Mouse (Mus musculus) MEL (cell line): ENCODE measurements around the gene Hook2. TPM values are rescaled to one million over a fixed set of nuclear protein-coding genes. Genes with fewer than 3 reads are reported as not detected.

Experiments used
- DNase-seq: peaks from one replicate; pipeline ENCODE4 v3.0.0; 2011; ENCODE audit warnings: low read depth, low spot score
- H3K27ac ChIP-seq: 2 replicates; pipeline ENCODE4 v1.5.1; 2012; ENCODE audit warnings: low read depth, mild to moderate bottlenecking, control low read depth, low read length, moderate library complexity; ENCODE audit not compliant: control insufficient read depth
- H3K27me3 ChIP-seq, 2 experiments: fragments of 150-350 bp in 1 of 2; sonication (generic) in 1 of 2; 2 replicates each; pipeline ENCODE4 v1.6.1; 2012; ENCODE audit warnings: low read length in 2 of 2, mild to moderate bottlenecking in 2 of 2, improper control_type of control experiment in 1 of 2, moderate library complexity in 1 of 2; ENCODE audit not compliant: insufficient read depth in 2 of 2, control insufficient read depth in 1 of 2
- H3K36me3 ChIP-seq, 2 experiments: 2 replicates each; pipeline ENCODE4 v1.6.1; 2012 to 2014; ENCODE audit warnings: low read length in 2 of 2, improper control_type of control experiment in 1 of 2, inconsistent platforms in 1 of 2, mild to moderate bottlenecking in 1 of 2; ENCODE audit not compliant: insufficient read depth in 2 of 2, control insufficient read depth in 1 of 2
- H3K4me1 ChIP-seq, 2 experiments: fragments of 150-350 bp in 1 of 2; sonication (generic) in 1 of 2; 2 replicates each; pipeline ENCODE4 v1.6.1; 2012; ENCODE audit warnings: low read length in 2 of 2, improper control_type of control experiment in 1 of 2, mild to moderate bottlenecking in 1 of 2; ENCODE audit not compliant: insufficient read depth in 2 of 2, control insufficient read depth in 1 of 2
- H3K4me3 ChIP-seq, 2 experiments: fragments of 150-350 bp in 1 of 2; sonication (generic) in 1 of 2; 2 replicates each; pipeline ENCODE4 v1.5.1; 2012; ENCODE audit warnings: low read depth in 2 of 2, low read length in 2 of 2, mild to moderate bottlenecking in 2 of 2, moderate library complexity in 2 of 2, control low read depth in 1 of 2, improper control_type of control experiment in 1 of 2; ENCODE audit not compliant: control insufficient read depth in 1 of 2, insufficient read depth in 1 of 2
- H3K79me2 ChIP-seq: 2 replicates; pipeline ENCODE4 v1.6.1; 2012; ENCODE audit warnings: mild to moderate bottlenecking, low read length, moderate library complexity; ENCODE audit not compliant: control insufficient read depth, poor library complexity, insufficient read depth
- H3K9ac ChIP-seq: 2 replicates; pipeline ENCODE4 v1.6.1; 2012; ENCODE audit warnings: low read depth, mild to moderate bottlenecking, control low read depth, low read length, moderate library complexity; ENCODE audit not compliant: control insufficient read depth, poor library complexity, severe bottlenecking
- H3K9me3 ChIP-seq: fragments of 150-350 bp; sonication (generic); replicated peaks from 2 replicates; pipeline ENCODE4 v1.6.1; 2012; ENCODE audit warnings: mild to moderate bottlenecking, low read length, improper control_type of control experiment, moderate library complexity; ENCODE audit not compliant: insufficient read depth
- CHD1 ChIP-seq: IDR thresholded peaks from 2 replicates; pipeline ENCODE4 v1.6.1; 2012; ENCODE audit warnings: low read depth, mild to moderate bottlenecking, inconsistent platforms, low read length, improper control_type of control experiment
- CHD2 ChIP-seq: IDR thresholded peaks from 2 replicates; pipeline ENCODE4 v1.6.1; 2011; ENCODE audit warnings: low read length, improper control_type of control experiment
- MAFK ChIP-seq: IDR thresholded peaks from 2 replicates; pipeline ENCODE4 v1.6.1; 2011; ENCODE audit warnings: low read depth, mild to moderate bottlenecking, low read length, improper control_type of control experiment, borderline replicate concordance
- NELFE ChIP-seq: IDR thresholded peaks from 2 replicates; pipeline ENCODE4 v1.6.1; 2011; ENCODE audit warnings: low read depth, low read length, improper control_type of control experiment
- ZNF384 ChIP-seq: IDR thresholded peaks from 2 replicates; pipeline ENCODE4 v1.6.1; 2012; ENCODE audit warnings: low read depth, mild to moderate bottlenecking, inconsistent platforms, low read length, improper control_type of control experiment
- polyA plus RNA-seq, 2 experiments: library from polyadenylated mRNA; stranded (reverse) in 1 of 2; unstranded in 1 of 2; fragments of >175 nt in 1 of 2; fragments of >200 nt in 1 of 2; gene quantifications; 2 replicates each; pipeline versions ENCODE4 v1.2.1 to v1.2.4; 2012; ENCODE audit warnings: low replicate concordance in 2 of 2, low read depth in 1 of 2; ENCODE audit not compliant: insufficient read length in 2 of 2, insufficient read depth in 1 of 2, missing spikeins in 1 of 2
- total RNA-seq: library from RNA; depleted of rRNA; stranded (reverse); fragments of 300-350 nt; gene quantifications from 2 replicates; pipeline ENCODE4 v1.2.3, GENCODE M21; 2012; rRNA removed

The Hook2 gene
- total and polyA plus RNA-seq, 3 experiments: 10.5 to 17.5 TPM; not detected in 1

- peaks cover 38% of the 10 kb centered on the region for H3K79me2 ChIP-seq
- peaks cover 3 to 11% of the 10 kb centered on the region in 2 experiments for H3K4me1 ChIP-seq
- no peaks in the 10 kb centered on the region for H3K27me3 ChIP-seq
- H3K9me3 ChIP-seq: no peaks in the 10 kb centered on the region
- TF ChIP-seq CHD1: no peak
- no peak for TF ChIP-seq CHD2
- TF ChIP-seq MAFK: no peak
- no peak for TF ChIP-seq NELFE
- TF ChIP-seq ZNF384: no peak
- TF ChIP-seq, all 39 proteins: peak for 0
- H3K27ac ChIP-seq: no peak overlapping the region
- H3K9ac ChIP-seq: no peak overlapping the region
- H3K4me3 ChIP-seq: no peak overlapping the region
- peaks cover 28 to 54% of the 10 kb centered on the region in 2 experiments for H3K36me3 ChIP-seq
- no peak for DNase-seq
Measured at GRCm38 (mm10) chr8:85043619-85044018, 53.2 kb downstream of the Hook2 start.

Other genes starting within 250 kb of the Hook2 start
- gene Nfix, start 190.3 kb upstream of the Hook2 start, total RNA-seq: 11.3 and 14.4 TPM in 2 replicates
- 10 to 100 TPM in 1 of 2 experiments, not detected in 1; 29.1 TPM for gene Nfix, start 190.3 kb upstream of the Hook2 start, polyA plus RNA-seq
- gene Dand5, start 167.8 kb upstream of the Hook2 start, total RNA-seq: 1.4 and 1.7 TPM in 2 replicates
- gene Dand5, start 167.8 kb upstream of the Hook2 start, polyA plus RNA-seq: 1 to 10 TPM in 1 of 2 experiments, not detected in 1; 2.2 TPM
- 47.5 and 51.8 TPM in 2 replicates for gene Gadd45gip1, start 159.1 kb upstream of the Hook2 start, total RNA-seq
- gene Gadd45gip1, start 159.1 kb upstream of the Hook2 start, polyA plus RNA-seq: 10 to 100 TPM in 1 of 2 experiments, not detected in 1; 62.9 TPM
- gene Rad23a, start 149.9 kb upstream of the Hook2 start, total RNA-seq: 62.6 and 66.7 TPM in 2 replicates
- gene Rad23a, start 149.9 kb upstream of the Hook2 start, polyA plus RNA-seq: 100 to 1,000 TPM in 1 of 2 experiments, not detected in 1; 155 TPM
- gene Calr, start 143.7 kb upstream of the Hook2 start, total RNA-seq: 550 and 567 TPM in 2 replicates
- 1,000 to 10,000 TPM in 1 of 2 experiments, not detected in 1; 1,110 TPM for gene Calr, start 143.7 kb upstream of the Hook2 start, polyA plus RNA-seq
- gene Farsa, start 133.6 kb upstream of the Hook2 start, total RNA-seq: 205 and 245 TPM in 2 replicates
- 100 to 1,000 TPM; 152 to 295 TPM for gene Farsa, start 133.6 kb upstream of the Hook2 start, polyA plus RNA-seq
- gene Syce2, start 118.5 kb upstream of the Hook2 start, total RNA-seq: 60.6 and 75.5 TPM in 2 replicates
- 100 to 1,000 TPM in 1 of 2 experiments, not detected in 1; 115 TPM for gene Syce2, start 118.5 kb upstream of the Hook2 start, polyA plus RNA-seq
- gene Gcdh, start 96.7 kb upstream of the Hook2 start, total RNA-seq: 9.7 and 10.7 TPM in 2 replicates
- gene Gcdh, start 96.7 kb upstream of the Hook2 start, polyA plus RNA-seq: 10 to 100 TPM in 1 of 2 experiments, not detected in 1; 17.3 TPM
- gene Klf1, start 88.7 kb upstream of the Hook2 start, total RNA-seq: 178 and 234 TPM in 2 replicates
- gene Klf1, start 88.7 kb upstream of the Hook2 start, polyA plus RNA-seq: 100 to 1,000 TPM in 1 of 2 experiments, not detected in 1; 262 TPM
- gene Dnase2a, start 82.0 kb upstream of the Hook2 start, total RNA-seq: 53.7 and 62.3 TPM in 2 replicates
- gene Dnase2a, start 82.0 kb upstream of the Hook2 start, polyA plus RNA-seq: 10 to 100 TPM in 1 of 2 experiments, not detected in 1; 83.4 TPM
- gene Mast1, start 53.2 kb upstream of the Hook2 start, total RNA-seq: 0.49 and 0.77 TPM in 2 replicates
- gene Mast1, start 53.2 kb upstream of the Hook2 start, polyA plus RNA-seq: 1 to 10 TPM in 1 of 2 experiments, not detected in 1; 4.5 TPM
- 0.08 TPM in 1 of 2 replicates, not detected in the other for gene Rtbdn, start 43.6 kb upstream of the Hook2 start, total RNA-seq
- under 1 TPM in 1 of 2 experiments, not detected in 1; 0.11 TPM for gene Rtbdn, start 43.6 kb upstream of the Hook2 start, polyA plus RNA-seq
- gene Gm49661, start 21.2 kb upstream of the Hook2 start, total RNA-seq: 3.9 and 4.7 TPM in 2 replicates
- gene Gm49661, start 21.2 kb upstream of the Hook2 start, polyA plus RNA-seq: not detected
- gene Prdx2, start 21.0 kb upstream of the Hook2 start, total RNA-seq: 502 and 643 TPM in 2 replicates
- 100 to 1,000 TPM; 679 to 773 TPM for gene Prdx2, start 21.0 kb upstream of the Hook2 start, polyA plus RNA-seq
- 105 TPM in 2 replicates for gene Rnaseh2a, start 20.8 kb upstream of the Hook2 start, total RNA-seq
- 100 to 1,000 TPM in 1 of 2 experiments, not detected in 1; 109 TPM for gene Rnaseh2a, start 20.8 kb upstream of the Hook2 start, polyA plus RNA-seq
- gene Junb, start 11.9 kb upstream of the Hook2 start, total RNA-seq: 49.6 and 72.7 TPM in 2 replicates
- gene Junb, start 11.9 kb upstream of the Hook2 start, polyA plus RNA-seq: 10 to 100 TPM in 1 of 2 experiments, not detected in 1; 41.6 TPM
- 0.04 TPM in 1 of 2 replicates, not detected in the other for gene Best2, start 23.9 kb downstream of the Hook2 start, total RNA-seq
- under 1 TPM in 1 of 2 experiments, not detected in 1; 0.13 TPM for gene Best2, start 23.9 kb downstream of the Hook2 start, polyA plus RNA-seq
- gene Asna1, start 34.7 kb downstream of the Hook2 start, total RNA-seq: 115 and 132 TPM in 2 replicates
- 100 to 1,000 TPM in 1 of 2 experiments, not detected in 1; 192 TPM for gene Asna1, start 34.7 kb downstream of the Hook2 start, polyA plus RNA-seq
- 224 and 264 TPM in 2 replicates for gene Trir, start 36.2 kb downstream of the Hook2 start, total RNA-seq
- 100 to 1,000 TPM; 283 to 442 TPM for gene Trir, start 36.2 kb downstream of the Hook2 start, polyA plus RNA-seq
- gene Tnpo2, start 46.3 kb downstream of the Hook2 start, total RNA-seq: 55.6 and 62.3 TPM in 2 replicates
- 10 to 100 TPM; 29.2 to 86.8 TPM for gene Tnpo2, start 46.3 kb downstream of the Hook2 start, polyA plus RNA-seq
- 6.5 and 10.6 TPM in 2 replicates for gene Fbxw9, start 69.5 kb downstream of the Hook2 start, total RNA-seq
- gene Fbxw9, start 69.5 kb downstream of the Hook2 start, polyA plus RNA-seq: 10 to 100 TPM in 1 of 2 experiments, not detected in 1; 13.9 TPM
- gene Gm5741, start 77.4 kb downstream of the Hook2 start, total RNA-seq: not detected in 2 replicates
- gene Gm5741, start 77.4 kb downstream of the Hook2 start, polyA plus RNA-seq: 1 to 10 TPM in 1 of 2 experiments, not detected in 1; 1.0 TPM
- 42.5 and 44.6 TPM in 2 replicates for gene Dhps, start 81.2 kb downstream of the Hook2 start, total RNA-seq
- 10 to 100 TPM in 1 of 2 experiments, not detected in 1; 68.3 TPM for gene Dhps, start 81.2 kb downstream of the Hook2 start, polyA plus RNA-seq
- gene Wdr83os, start 90.1 kb downstream of the Hook2 start, total RNA-seq: 25.5 and 26.2 TPM in 2 replicates
- 100 to 1,000 TPM in 1 of 2 experiments, not detected in 1; 143 TPM for gene Wdr83os, start 90.1 kb downstream of the Hook2 start, polyA plus RNA-seq
- 27.0 and 29.5 TPM in 2 replicates for gene Wdr83, start 90.7 kb downstream of the Hook2 start, total RNA-seq
- gene Wdr83, start 90.7 kb downstream of the Hook2 start, polyA plus RNA-seq: 10 to 100 TPM in 1 of 2 experiments, not detected in 1; 58.4 TPM
- 10.8 and 11.5 TPM in 2 replicates for gene Man2b1, start 92.7 kb downstream of the Hook2 start, total RNA-seq
- 10 to 100 TPM in 1 of 2 experiments, not detected in 1; 24.7 TPM for gene Man2b1, start 92.7 kb downstream of the Hook2 start, polyA plus RNA-seq
- gene Zfp791, start 132.5 kb downstream of the Hook2 start, total RNA-seq: not detected in 2 replicates
- gene Zfp791, start 132.5 kb downstream of the Hook2 start, polyA plus RNA-seq: under 1 TPM in 1 of 2 experiments, not detected in 1; 0.03 TPM
- gene Cks1brt, start 161.3 kb downstream of the Hook2 start, total RNA-seq: not detected in 2 replicates
- gene Cks1brt, start 161.3 kb downstream of the Hook2 start, polyA plus RNA-seq: not detected
- not detected in 2 replicates for gene Olfr371, start 235.4 kb downstream of the Hook2 start, total RNA-seq
- gene Olfr371, start 235.4 kb downstream of the Hook2 start, polyA plus RNA-seq: not detected